Mouse (Mus musculus): ENCODE results near the gene Rhog. TPM values are rescaled to one million over a fixed set of nuclear protein-coding genes. Genes with fewer than 3 reads are reported as not detected.

Gene Rhog
- total and polyA plus RNA-seq, 2 experiments from 2014 or later: 17.0 to 22.1 TPM

GRCm38 (mm10) chr7:102246956-102247797 is 8.7 kb downstream of the Rhog start:
- Histone ChIP-seq H3K36me3 (ENCODE audit: insufficient read depth, low read length) (no peaks in the 10 kb centered on the region), H3K27ac (no peak overlapping the region), H3K4me2 (ENCODE audit: low read depth, low read length) (no peak overlapping the region), H3K9me3 (ENCODE audit: low read length) (no peaks in the 10 kb centered on the region), H3K4me3 (ENCODE audit: low read length) (no peak overlapping the region), H3K27me3 (ENCODE audit: insufficient read depth, low read length) (no peaks in the 10 kb centered on the region), H3K9ac (replicated peaks; ENCODE audit: low read length) (no peak overlapping the region), H3K4me1 (ENCODE audit: insufficient read depth, low read length) (0 out of 2 replicates have a peak, but pooled peaks cover 5% of the 10 kb centered on the region)
- WGBS: 54% methylated on average over 12 of the region's 12 CpGs
- ATAC-seq (no peak), DNase-seq (ENCODE audit: low spot score) (no peak)
- no peak for TF ChIP-seq CTCF (IDR thresholded peaks at IDR 0.05; ENCODE audit: low read depth)

GRCm38 (mm10) chr7:102246265-102246664 is 9.6 kb downstream of the Rhog start:
- H3K9me3 ChIP-seq (ENCODE audit: low read length): no peaks in the 10 kb centered on the region
- H3K36me3 ChIP-seq (ENCODE audit: insufficient read depth, low read length): no peaks in the 10 kb centered on the region
- no peak for TF ChIP-seq CTCF (IDR thresholded peaks at IDR 0.05; ENCODE audit: low read depth)
- 0 out of 2 replicates have a peak, but pooled peaks cover 5% of the 10 kb centered on the region for H3K4me1 ChIP-seq (ENCODE audit: insufficient read depth, low read length)
- ATAC-seq (no peak), DNase-seq (ENCODE audit: low spot score) (no peak)
- H3K27me3 ChIP-seq (ENCODE audit: insufficient read depth, low read length): no peaks in the 10 kb centered on the region
- 66% methylated on average over 6 of the region's 6 CpGs for WGBS
- H3K4me3 ChIP-seq (ENCODE audit: low read length): no peak overlapping the region
- H3K9ac ChIP-seq (replicated peaks; ENCODE audit: low read length): peak overlapping the region; percentile 17; the same call in 1 of the 2 replicates
- H3K27ac ChIP-seq: peak overlapping the region; percentile 48
- H3K4me2 ChIP-seq (ENCODE audit: low read depth, low read length): no peak overlapping the region

- H3K4me1 ChIP-seq (ENCODE audit: insufficient read depth, low read length): 0 out of 2 replicates have a peak, but pooled peaks cover 5% of the 10 kb centered on the region
- H3K27ac ChIP-seq: peak overlapping the region; percentile 48
- no peaks in the 10 kb centered on the region for H3K27me3 ChIP-seq (ENCODE audit: insufficient read depth, low read length)
- TF ChIP-seq CTCF (IDR thresholded peaks at IDR 0.05; ENCODE audit: low read depth): no peak
- peak overlapping the region; percentile 17; the same call in 1 of the 2 replicates for H3K9ac ChIP-seq (replicated peaks; ENCODE audit: low read length)
- H3K4me3 ChIP-seq (ENCODE audit: low read length): no peak overlapping the region
- peaks cover 4% of the 10 kb centered on the region; the same call in 1 of the 2 replicates for H3K36me3 ChIP-seq (ENCODE audit: insufficient read depth, low read length)
- 11% methylated on average over 1 of the region's 1 CpGs for WGBS
- DNase-seq (ENCODE audit: low spot score) (peak; percentile 12), ATAC-seq (no peak)
- no peaks in the 10 kb centered on the region for H3K9me3 ChIP-seq (ENCODE audit: low read length)
- H3K4me2 ChIP-seq (ENCODE audit: low read depth, low read length): no peak overlapping the region
These were observed 10.1 kb downstream of the Rhog start for GRCm38 (mm10) chr7:102245775-102246174.

- H3K36me3 ChIP-seq (ENCODE audit: insufficient read depth, low read length): peaks cover 7% of the 10 kb centered on the region; the same call in 1 of the 2 replicates
- H3K27ac ChIP-seq: peak overlapping the region; percentile 48
- no peaks in the 10 kb centered on the region for H3K9me3 ChIP-seq (ENCODE audit: low read length)
- no peak overlapping the region for H3K4me3 ChIP-seq (ENCODE audit: low read length)
- H3K4me2 ChIP-seq (ENCODE audit: low read depth, low read length): no peak overlapping the region
- no peaks in the 10 kb centered on the region for H3K27me3 ChIP-seq (ENCODE audit: insufficient read depth, low read length)
- WGBS: 84% methylated on average over 3 of the region's 3 CpGs
- ATAC-seq (no peak), DNase-seq (ENCODE audit: low spot score) (no peak)
- H3K4me1 ChIP-seq (ENCODE audit: insufficient read depth, low read length): 0 out of 2 replicates have a peak, but pooled peaks cover 5% of the 10 kb centered on the region
- no peak for TF ChIP-seq CTCF (IDR thresholded peaks at IDR 0.05; ENCODE audit: low read depth)
- no peak overlapping the region for H3K9ac ChIP-seq (replicated peaks; ENCODE audit: low read length)
These were observed 10.9 kb downstream of the Rhog start for GRCm38 (mm10) chr7:102244782-102245535.

GRCm38 (mm10) chr7:102243870-102244269 is 12.0 kb downstream of the Rhog start:
- no peak overlapping the region for H3K27ac ChIP-seq
- H3K36me3 ChIP-seq (ENCODE audit: insufficient read depth, low read length): peaks cover 13% of the 10 kb centered on the region; the same call in 1 of the 2 replicates
- H3K4me2 ChIP-seq (ENCODE audit: low read depth, low read length): no peak overlapping the region
- H3K9ac ChIP-seq (replicated peaks; ENCODE audit: low read length): no peak overlapping the region
- H3K27me3 ChIP-seq (ENCODE audit: insufficient read depth, low read length): no peaks in the 10 kb centered on the region
- H3K4me1 ChIP-seq (ENCODE audit: insufficient read depth, low read length): 0 out of 2 replicates have a peak, but pooled peaks cover 5% of the 10 kb centered on the region
- DNase-seq (ENCODE audit: low spot score) (no peak), ATAC-seq (no peak)
- H3K4me3 ChIP-seq (ENCODE audit: low read length): no peak overlapping the region
- TF ChIP-seq CTCF (IDR thresholded peaks at IDR 0.05; ENCODE audit: low read depth): no peak
- 81% methylated on average over 2 of the region's 2 CpGs for WGBS
- H3K9me3 ChIP-seq (ENCODE audit: low read length): no peaks in the 10 kb centered on the region

GRCm38 (mm10) chr7:102242917-102243316 is 12.9 kb downstream of the Rhog start:
- Histone ChIP-seq H3K36me3 (ENCODE audit: insufficient read depth, low read length) (peaks cover 13% of the 10 kb centered on the region), H3K27ac (no peak overlapping the region), H3K4me1 (ENCODE audit: insufficient read depth, low read length) (0 out of 2 replicates have a peak, but pooled peaks cover 4% of the 10 kb centered on the region), H3K9me3 (ENCODE audit: low read length) (no peaks in the 10 kb centered on the region), H3K4me2 (ENCODE audit: low read depth, low read length) (no peak overlapping the region), H3K9ac (replicated peaks; ENCODE audit: low read length) (no peak overlapping the region), H3K4me3 (ENCODE audit: low read length) (no peak overlapping the region), H3K27me3 (ENCODE audit: insufficient read depth, low read length) (no peaks in the 10 kb centered on the region)
- DNase-seq (ENCODE audit: low spot score) (no peak), ATAC-seq (no peak)
- 88% methylated on average over 3 of the region's 3 CpGs for WGBS
- TF ChIP-seq CTCF (IDR thresholded peaks at IDR 0.05; ENCODE audit: low read depth): no peak
